Mouse (Mus musculus): Measurements from ENCODE around the gene Stim1. TPM values are rescaled to one million over a fixed set of nuclear protein-coding genes. Genes with fewer than 3 reads are reported as not detected.

The Stim1 gene
- polyA plus RNA-seq, 1 experiment from 2014 or later: 15.1 TPM

GRCm38 (mm10) chr7:102353420-102353819 is 85.8 kb downstream of the Stim1 start:
- Histone ChIP-seq H3K27ac (ENCODE audit: low read depth, low read length) (no peak overlapping the region), H3K9ac (ENCODE audit: low read depth, low read length) (no peak overlapping the region), H3K4me1 (ENCODE audit: control insufficient read depth, insufficient read depth, low read depth, low read length) (no peaks in the 10 kb centered on the region), H3K36me3 (ENCODE audit: control insufficient read depth, insufficient read depth, low read length) (no peaks in the 10 kb centered on the region), H3K9me3 (ENCODE audit: control insufficient read depth, low read length) (no peaks in the 10 kb centered on the region), H3K4me3 (ENCODE audit: low read length) (no peak overlapping the region), H3K27me3 (replicated peaks; ENCODE audit: control insufficient read depth, insufficient read depth, low read length) (no peaks in the 10 kb centered on the region), H3K4me2 (ENCODE audit: low read length) (no peak overlapping the region)
- ATAC-seq: no peak
- 46% methylated on average over 1 of the region's 1 CpGs for WGBS

- H3K27me3 ChIP-seq (replicated peaks; ENCODE audit: control insufficient read depth, insufficient read depth, low read length): no peaks in the 10 kb centered on the region
- no peak for ATAC-seq
- H3K4me2 ChIP-seq (ENCODE audit: low read length): no peak overlapping the region
- no peak overlapping the region for H3K27ac ChIP-seq (ENCODE audit: low read depth, low read length)
- H3K9ac ChIP-seq (ENCODE audit: low read depth, low read length): no peak overlapping the region
- H3K9me3 ChIP-seq (ENCODE audit: control insufficient read depth, low read length): no peaks in the 10 kb centered on the region
- H3K4me1 ChIP-seq (ENCODE audit: control insufficient read depth, insufficient read depth, low read depth, low read length): no peaks in the 10 kb centered on the region
- no peaks in the 10 kb centered on the region for H3K36me3 ChIP-seq (ENCODE audit: control insufficient read depth, insufficient read depth, low read length)
- 87% methylated on average over 3 of the region's 3 CpGs for WGBS
- H3K4me3 ChIP-seq (ENCODE audit: low read length): no peak overlapping the region
Measured at GRCm38 (mm10) chr7:102358124-102358523, 90.5 kb downstream of the Stim1 start.

GRCm38 (mm10) chr7:102361297-102361696 is 93.7 kb downstream of the Stim1 start:
- 66% methylated on average over 2 of the region's 2 CpGs for WGBS

GRCm38 (mm10) chr7:102363853-102364252 is 96.2 kb downstream of the Stim1 start:
- Histone ChIP-seq H3K4me3 (ENCODE audit: low read length) (no peak overlapping the region), H3K9me3 (ENCODE audit: control insufficient read depth, low read length) (no peaks in the 10 kb centered on the region)

More at GRCm38 (mm10) chr7:102361297-102361696, 93.7 kb downstream of the Stim1 start:
- Histone ChIP-seq H3K9ac (ENCODE audit: low read depth, low read length) (no peak overlapping the region), H3K36me3 (ENCODE audit: control insufficient read depth, insufficient read depth, low read length) (no peaks in the 10 kb centered on the region), H3K4me1 (ENCODE audit: control insufficient read depth, insufficient read depth, low read depth, low read length) (no peaks in the 10 kb centered on the region), H3K27ac (ENCODE audit: low read depth, low read length) (no peak overlapping the region), H3K9me3 (ENCODE audit: control insufficient read depth, low read length) (no peaks in the 10 kb centered on the region), H3K4me3 (ENCODE audit: low read length) (no peak overlapping the region), H3K27me3 (replicated peaks; ENCODE audit: control insufficient read depth, insufficient read depth, low read length) (no peaks in the 10 kb centered on the region), H3K4me2 (ENCODE audit: low read length) (no peak overlapping the region)
- ATAC-seq: no peak

GRCm38 (mm10) chr7:102369661-102370060 is 102.1 kb downstream of the Stim1 start:
- peak; percentile 82 for ATAC-seq
- Histone ChIP-seq H3K4me1 (ENCODE audit: control insufficient read depth, insufficient read depth, low read depth, low read length) (no peaks in the 10 kb centered on the region), H3K27me3 (replicated peaks; ENCODE audit: control insufficient read depth, insufficient read depth, low read length) (no peaks in the 10 kb centered on the region), H3K4me3 (ENCODE audit: low read length) (no peak overlapping the region), H3K9ac (ENCODE audit: low read depth, low read length) (no peak overlapping the region), H3K27ac (ENCODE audit: low read depth, low read length) (no peak overlapping the region), H3K4me2 (ENCODE audit: low read length) (no peak overlapping the region), H3K9me3 (ENCODE audit: control insufficient read depth, low read length) (peaks cover 2% of the 10 kb centered on the region; the same call in 1 of the 2 replicates), H3K36me3 (ENCODE audit: control insufficient read depth, insufficient read depth, low read length) (no peaks in the 10 kb centered on the region)
- 32% methylated on average over 4 of the region's 4 CpGs for WGBS

More at GRCm38 (mm10) chr7:102363853-102364252, 96.2 kb downstream of the Stim1 start:
- no peak overlapping the region for H3K27ac ChIP-seq (ENCODE audit: low read depth, low read length)
- H3K27me3 ChIP-seq (replicated peaks; ENCODE audit: control insufficient read depth, insufficient read depth, low read length): no peaks in the 10 kb centered on the region
- no peak for ATAC-seq
- WGBS: 100% methylated on average over 1 of the region's 1 CpGs
- no peaks in the 10 kb centered on the region for H3K36me3 ChIP-seq (ENCODE audit: control insufficient read depth, insufficient read depth, low read length)
- H3K4me2 ChIP-seq (ENCODE audit: low read length): no peak overlapping the region
- no peak overlapping the region for H3K9ac ChIP-seq (ENCODE audit: low read depth, low read length)
- H3K4me1 ChIP-seq (ENCODE audit: control insufficient read depth, insufficient read depth, low read depth, low read length): no peaks in the 10 kb centered on the region

- Histone ChIP-seq H3K36me3 (ENCODE audit: control insufficient read depth, insufficient read depth, low read length) (no peaks in the 10 kb centered on the region), H3K9me3 (ENCODE audit: control insufficient read depth, low read length) (peaks cover 2% of the 10 kb centered on the region; the same call in 1 of the 2 replicates), H3K27me3 (replicated peaks; ENCODE audit: control insufficient read depth, insufficient read depth, low read length) (no peaks in the 10 kb centered on the region), H3K9ac (ENCODE audit: low read depth, low read length) (no peak overlapping the region), H3K4me3 (ENCODE audit: low read length) (no peak overlapping the region), H3K27ac (ENCODE audit: low read depth, low read length) (no peak overlapping the region), H3K4me1 (ENCODE audit: control insufficient read depth, insufficient read depth, low read depth, low read length) (no peaks in the 10 kb centered on the region), H3K4me2 (ENCODE audit: low read length) (no peak overlapping the region)
- 90% methylated on average over 5 of the region's 5 CpGs for WGBS
- ATAC-seq: no peak
Measured at GRCm38 (mm10) chr7:102370526-102370925, 102.9 kb downstream of the Stim1 start.

GRCm38 (mm10) chr7:102373382-102374072 is 105.9 kb downstream of the Stim1 start:
- Histone ChIP-seq H3K27ac (ENCODE audit: low read depth, low read length) (no peak overlapping the region), H3K9ac (ENCODE audit: low read depth, low read length) (no peak overlapping the region), H3K36me3 (ENCODE audit: control insufficient read depth, insufficient read depth, low read length) (no peaks in the 10 kb centered on the region), H3K4me3 (ENCODE audit: low read length) (no peak overlapping the region), H3K27me3 (replicated peaks; ENCODE audit: control insufficient read depth, insufficient read depth, low read length) (no peaks in the 10 kb centered on the region), H3K4me2 (ENCODE audit: low read length) (no peak overlapping the region), H3K9me3 (ENCODE audit: control insufficient read depth, low read length) (peaks cover 2% of the 10 kb centered on the region; the same call in 1 of the 2 replicates), H3K4me1 (ENCODE audit: control insufficient read depth, insufficient read depth, low read depth, low read length) (no peaks in the 10 kb centered on the region)
- 94% methylated on average over 3 of the region's 3 CpGs for whole genome bisulfite sequencing
- ATAC-seq: no peak

- H3K4me3 ChIP-seq (ENCODE audit: low read length): no peak overlapping the region
- no peak overlapping the region for H3K27ac ChIP-seq (ENCODE audit: low read depth, low read length)
- H3K27me3 ChIP-seq (replicated peaks; ENCODE audit: control insufficient read depth, insufficient read depth, low read length): no peaks in the 10 kb centered on the region
- no peaks in the 10 kb centered on the region for H3K36me3 ChIP-seq (ENCODE audit: control insufficient read depth, insufficient read depth, low read length)
- WGBS: 93% methylated on average over 7 of the region's 7 CpGs
- no peaks in the 10 kb centered on the region for H3K9me3 ChIP-seq (ENCODE audit: control insufficient read depth, low read length)
- H3K4me2 ChIP-seq (ENCODE audit: low read length): no peak overlapping the region
- no peak for ATAC-seq
- no peak overlapping the region for H3K9ac ChIP-seq (ENCODE audit: low read depth, low read length)
- H3K4me1 ChIP-seq (ENCODE audit: control insufficient read depth, insufficient read depth, low read depth, low read length): no peaks in the 10 kb centered on the region
Measured at GRCm38 (mm10) chr7:102383221-102383620, 115.6 kb downstream of the Stim1 start.

- Histone ChIP-seq H3K4me1 (ENCODE audit: control insufficient read depth, insufficient read depth, low read depth, low read length) (no peaks in the 10 kb centered on the region), H3K4me2 (ENCODE audit: low read length) (no peak overlapping the region), H3K9ac (ENCODE audit: low read depth, low read length) (no peak overlapping the region), H3K27ac (ENCODE audit: low read depth, low read length) (no peak overlapping the region), H3K4me3 (ENCODE audit: low read length) (no peak overlapping the region), H3K27me3 (replicated peaks; ENCODE audit: control insufficient read depth, insufficient read depth, low read length) (no peaks in the 10 kb centered on the region), H3K36me3 (ENCODE audit: control insufficient read depth, insufficient read depth, low read length) (no peaks in the 10 kb centered on the region), H3K9me3 (ENCODE audit: control insufficient read depth, low read length) (no peaks in the 10 kb centered on the region)
- ATAC-seq: no peak
- 95% methylated on average over 3 of the region's 3 CpGs for WGBS
Measured at GRCm38 (mm10) chr7:102385973-102386372, 118.4 kb downstream of the Stim1 start.

Data from hindbrain, embryonic 16.5 days (tissue).